In genomic region chr10:83181831-83182572, GRCm38 (mm10) we compare ENCODE assay signal across 8 mouse cellular contexts.
A peak's percentile ranks its signal among the peaks of the same experiment; 100 is the strongest.
DNase-seq lines count a peak whose midpoint lies in the region; TF ChIP-seq lines count a peak whose summit lies in the region.

No protein-coding gene starts in this region.

- no peaks in the 10 kb centered on the region for H3K27me3 ChIP-seq in cerebellum, adult 2 months (ENCODE audit: control insufficient read depth, insufficient read depth, low read length)

- peak overlapping the region; percentile 49 for H3K27ac ChIP-seq in cerebellum, adult 2 months (ENCODE audit: insufficient read depth, low read length)

- peak; percentile 30 to 37 for DNase-seq in frontal cortex, postnatal 36 days (ENCODE audit: low spot score in 2 of 2)
- no peak for DNase-seq in frontal cortex, postnatal 14 days (ENCODE audit: low spot score in 2 of 2)
- DNase-seq in 3134 (ENCODE audit: extremely low read depth, insufficient read length, low spot score) = peak; percentile 72
- peak; percentile 77 to 80 for DNase-seq in cerebellum, adult 2 months
- peak; percentile 21 to 71 for DNase-seq in kidney, postnatal 25 days
- no peak for DNase-seq in embryo, embryonic 11 days
- DNase-seq in embryo, embryonic 10 days (ENCODE audit: low spot score) = no peak
- no peak for DNase-seq in urinary bladder, postnatal 36 days (ENCODE audit: low spot score in 2 of 2)

- TF ChIP-seq POLR2A in cerebellum, adult 2 months (IDR thresholded peaks at IDR 0.05; ENCODE audit: borderline replicate concordance, insufficient read depth, low read length) = no peak

- 26% methylated on average over 15 of the region's 15 CpGs for WGBS in cerebellum, adult 2 months

- TF ChIP-seq CTCF in cerebellum, adult 2 months (IDR thresholded peaks at IDR 0.05; ENCODE audit: borderline replicate concordance, insufficient read depth, low read depth, low read length) = no peak

- peaks cover 43% of the 10 kb centered on the region for H3K4me1 ChIP-seq in cerebellum, adult 2 months (ENCODE audit: control insufficient read depth, insufficient read depth, low read length)

- no peak overlapping the region for H3K4me3 ChIP-seq in cerebellum, adult 2 months (replicated peaks; ENCODE audit: insufficient read depth, low read depth, low read length)

Comparison
In these comparisons a context has a peak if more than half of its experiments do, and no peak if none do; other contexts are left out.
1. DNase-seq: peak in frontal cortex, postnatal 36 days (2 of 2), 3134 (single experiment), cerebellum, adult 2 months (2 of 2) and kidney, postnatal 25 days (2 of 2); none in frontal cortex, postnatal 14 days (0 of 2), embryo, embryonic 11 days (single experiment), embryo, embryonic 10 days (single experiment) and urinary bladder, postnatal 36 days (0 of 2).